Mouse (Mus musculus): ENCODE results near the gene Hspa12b. TPM values are rescaled to one million over a fixed set of nuclear protein-coding genes. Genes with fewer than 3 reads are reported as not detected.

Hspa12b gene
- total and polyA plus RNA-seq, 3 experiments = 0.56 to 2.0 (median 1.7) TPM

DNA sequence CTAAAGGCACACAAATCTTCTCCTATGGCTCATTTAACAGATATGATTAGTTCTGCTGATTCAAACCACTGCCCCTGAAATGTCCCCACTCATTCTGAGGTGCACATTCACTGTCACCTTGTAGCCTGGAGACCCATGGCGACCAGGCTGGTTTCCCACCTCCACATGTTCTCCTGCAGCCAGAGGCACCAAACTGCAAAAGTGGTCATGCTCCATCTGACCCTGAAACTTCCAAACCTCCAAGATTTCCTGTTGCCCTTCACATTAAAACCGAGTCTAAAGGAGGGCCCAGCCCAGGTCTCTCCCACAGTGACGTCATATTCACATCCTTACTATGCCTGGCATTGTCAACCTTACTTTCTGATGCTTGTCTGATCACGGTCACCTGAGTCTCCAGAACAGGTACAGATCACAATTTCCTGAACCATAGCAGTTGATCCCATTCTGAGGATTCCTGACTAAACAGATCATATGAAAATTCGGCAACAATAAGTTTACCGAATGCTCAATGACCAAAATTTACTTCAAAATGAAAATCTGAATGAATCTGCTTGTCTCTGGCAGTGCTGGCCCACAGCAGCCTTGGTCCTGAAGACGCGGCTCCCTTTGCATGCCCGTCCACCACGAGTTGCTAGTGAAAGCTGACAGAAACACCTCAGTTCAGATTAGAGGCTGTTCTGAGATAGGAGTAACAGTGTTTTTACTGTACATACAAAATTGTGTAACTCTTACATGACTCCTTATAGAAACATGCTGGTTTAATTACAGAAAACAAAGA, 5.2 kb downstream of the Hspa12b start:
- H3K4me2 ChIP-seq (ENCODE audit: insufficient read depth, low read depth, poor library complexity, severe bottlenecking) = no peak overlapping the region
- H3K27me3 ChIP-seq (replicated peaks) = peaks cover 22% of the 10 kb centered on the region
- dilution Hi-C loops (cut with MboI; ENCODE audit: extremely low pct_ligation_motif_present, extremely low pct_unique_long_range_greater_than_20kb, low sequenced_read_pairs) = no loop called here
- no peaks in the 10 kb centered on the region for H3K9me3 ChIP-seq (replicated peaks; ENCODE audit: low read length)
- peaks cover 0 to 19% of the 10 kb centered on the region in 2 experiments; a peak in 2 of 4 replicates for H3K4me1 ChIP-seq (ENCODE audit: control insufficient read depth in 1 of 2, insufficient read depth in 2 of 2)
- H3K79me2 ChIP-seq (replicated peaks; ENCODE audit: control insufficient read depth, extremely low read depth, insufficient read depth, poor library complexity, severe bottlenecking) = no peaks in the 10 kb centered on the region
- peaks cover 0 to 7% of the 10 kb centered on the region in 2 experiments for H3K36me3 ChIP-seq (replicated peaks in 1 of 2; ENCODE audit: control insufficient read depth in 1 of 2, insufficient read depth in 1 of 2, low read length in 1 of 2)
- H3K9ac ChIP-seq (ENCODE audit: insufficient read depth, low read depth) = no peak overlapping the region
- no peak for DNase-seq (ENCODE audit: extremely low read depth)
- no peak overlapping the region for H3K4me3 ChIP-seq (replicated peaks in 1 of 3; ENCODE audit: low read depth in 2 of 3, low read length in 2 of 3, poor library complexity in 1 of 3)
- no peak overlapping the region for H3K27ac ChIP-seq (ENCODE audit: insufficient read depth, low read depth)
- no peak for TF ChIP-seq CHD1 (IDR thresholded peaks at IDR 0.05; ENCODE audit: low read depth, low read length)
- no peak for TF ChIP-seq POLR2AphosphoS2 (IDR thresholded peaks at IDR 0.05; ENCODE audit: low read depth, low read length)
- in situ Hi-C loops (cut with MboI; ENCODE audit: low pct_ligation_motif_present, low pct_unique_long_range_greater_than_20kb, low sequenced_read_pairs) = no loop called here

DNA sequence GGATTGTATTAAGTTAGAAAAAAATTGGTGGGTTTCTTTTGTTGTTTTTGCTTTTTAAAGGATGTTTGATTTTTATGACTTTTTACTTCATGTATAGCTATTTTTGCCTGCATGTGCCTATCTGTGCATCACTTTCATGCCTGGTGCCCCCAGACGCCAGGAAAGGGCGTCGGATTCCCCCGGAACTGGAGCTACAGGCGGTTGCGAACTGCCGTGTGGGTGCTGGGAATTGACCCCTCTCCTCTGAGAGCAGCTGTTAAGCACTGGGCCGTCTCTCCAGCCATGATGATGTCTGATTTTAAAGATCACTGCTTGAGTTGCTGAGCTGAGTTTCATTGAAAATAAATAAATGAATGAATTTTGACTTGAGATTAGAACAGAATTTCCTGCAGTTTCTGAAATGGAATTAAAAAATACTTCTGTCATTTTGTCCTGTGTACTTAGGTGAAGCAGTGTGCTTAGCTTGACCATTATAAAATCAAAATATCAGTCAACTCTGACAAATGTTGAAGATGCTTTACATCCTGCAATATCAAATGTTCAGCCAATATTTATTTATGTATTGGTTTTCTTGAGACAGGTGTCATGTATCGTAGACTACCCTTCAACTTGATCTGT, 6.0 kb downstream of the Hspa12b start, which contains the start of gene Gm11037:
TSS of gene Gm11037 (plus strand) at position 568 of the 618 bp plus-strand sequence.
- dilution Hi-C loops (cut with MboI; ENCODE audit: extremely low pct_ligation_motif_present, extremely low pct_unique_long_range_greater_than_20kb, low sequenced_read_pairs) = no loop called here
- Histone ChIP-seq H3K4me1 (ENCODE audit: control insufficient read depth in 1 of 2, insufficient read depth in 2 of 2) (peaks cover 0 to 12% of the 10 kb centered on the region in 2 experiments; a peak in 2 of 4 replicates), H3K9ac (ENCODE audit: insufficient read depth, low read depth) (no peak within 1 kb of the TSS), H3K9me3 (replicated peaks; ENCODE audit: low read length) (no peaks in the 10 kb centered on the region), H3K27ac (ENCODE audit: insufficient read depth, low read depth) (no peak within 1 kb of the TSS), H3K36me3 (replicated peaks in 1 of 2; ENCODE audit: control insufficient read depth in 1 of 2, insufficient read depth in 1 of 2, low read length in 1 of 2) (peaks cover 0 to 7% of the 10 kb centered on the region in 2 experiments), H3K4me3 (replicated peaks in 1 of 3; ENCODE audit: low read depth in 2 of 3, low read length in 2 of 3, poor library complexity in 1 of 3) (no peak within 1 kb of the TSS), H3K27me3 (replicated peaks) (peaks cover 14% of the 10 kb centered on the region), H3K4me2 (ENCODE audit: insufficient read depth, low read depth, poor library complexity, severe bottlenecking) (no peak within 1 kb of the TSS), H3K79me2 (replicated peaks; ENCODE audit: control insufficient read depth, extremely low read depth, insufficient read depth, poor library complexity, severe bottlenecking) (no peaks in the 10 kb centered on the region)
- in situ Hi-C loops (cut with MboI; ENCODE audit: low pct_ligation_motif_present, low pct_unique_long_range_greater_than_20kb, low sequenced_read_pairs) = no loop called here
- TF ChIP-seq IRF4 (IDR thresholded peaks at IDR 0.05; ENCODE audit: low read depth, low read length) (no peak), KAT2A (IDR thresholded peaks at IDR 0.05; ENCODE audit: insufficient replicate concordance, low read length) (no peak), EP300 (IDR thresholded peaks at IDR 0.05; ENCODE audit: low read length) (no peak), ZC3H11A (IDR thresholded peaks at IDR 0.05; ENCODE audit: low read depth, low read length) (no peak), ZNF384 (IDR thresholded peaks at IDR 0.05; ENCODE audit: low read depth, low read length) (no peak), BHLHE40 (IDR thresholded peaks at IDR 0.05; ENCODE audit: low read depth, low read length) (no peak), ETS1 (conservative IDR thresholded peaks at IDR 0.05; ENCODE audit: low read depth, low read length) (no peak), MXI1 (IDR thresholded peaks at IDR 0.05; ENCODE audit: low read depth, low read length) (no peak), E2F4 (IDR thresholded peaks at IDR 0.05; ENCODE audit: insufficient replicate concordance, low read depth, low read length) (no peak), SIN3A (IDR thresholded peaks at IDR 0.05; ENCODE audit: low read length) (no peak), ZMIZ1 (IDR thresholded peaks at IDR 0.05; ENCODE audit: low read depth, low read length) (no peak)
- DNase-seq (ENCODE audit: extremely low read depth) = no peak
